Mouse (Mus musculus) right cerebral cortex, postnatal 36 days (tissue): ENCODE results near the gene Cd80.
"Not testable (repeated sequence)": the region's sequence is repeated elsewhere in the genome, so short reads cannot be mapped to it uniquely, and the experiment has no call there.

ENCODE experiments used
- DNase-seq, 2 experiments: peaks; one replicate each; pipeline ENCODE4 v3.0.0; 2022; ENCODE audit warnings: low spot score in 2 of 2, mixed read lengths in 1 of 2

Cd80 gene

GRCm38 (mm10) chr16:38472507-38472873 is 17.1 kb downstream of the Cd80 start:
- no peak for DNase-seq

- no peak for DNase-seq
Measured at GRCm38 (mm10) chr16:38473661-38474060, 18.3 kb downstream of the Cd80 start.

DNA sequence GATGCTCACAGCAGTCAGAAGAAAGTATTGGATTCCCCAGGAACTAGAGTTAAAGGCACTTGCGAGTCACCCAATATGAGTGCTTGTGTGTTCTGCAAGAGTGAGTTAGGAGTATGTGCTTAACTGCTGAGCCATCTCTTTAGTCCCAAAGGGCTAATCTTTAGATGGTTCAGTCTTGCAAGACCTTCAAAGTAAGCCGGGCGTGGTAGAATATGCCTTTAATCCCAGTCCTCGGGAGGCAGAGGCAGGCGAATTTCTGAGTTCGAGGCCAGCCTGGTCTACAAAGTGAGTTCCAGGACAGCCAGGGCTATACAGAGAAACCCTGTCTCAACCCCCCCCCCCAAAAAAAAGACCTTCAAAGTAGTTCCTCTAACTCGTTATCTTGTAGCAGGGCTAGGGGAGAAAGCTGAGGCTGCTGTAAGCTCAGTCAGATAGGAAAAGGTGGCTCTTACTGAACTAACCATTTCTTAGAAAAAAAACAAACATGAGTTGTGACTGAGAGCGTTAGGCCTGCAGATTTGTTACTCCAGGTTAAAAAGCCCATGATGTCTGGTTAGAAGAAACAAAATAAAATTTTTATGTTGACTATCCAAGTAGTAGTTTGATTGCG is 19.4 kb downstream of the Cd80 start:
- no peak for DNase-seq

GRCm38 (mm10) chr16:38475681-38476311 is 20.4 kb downstream of the Cd80 start:
- no peak for DNase-seq

- DNase-seq: peak in 1 of 2 experiments; percentile 28
Measured at GRCm38 (mm10) chr16:38476312-38477240, 21.2 kb downstream of the Cd80 start.

DNA sequence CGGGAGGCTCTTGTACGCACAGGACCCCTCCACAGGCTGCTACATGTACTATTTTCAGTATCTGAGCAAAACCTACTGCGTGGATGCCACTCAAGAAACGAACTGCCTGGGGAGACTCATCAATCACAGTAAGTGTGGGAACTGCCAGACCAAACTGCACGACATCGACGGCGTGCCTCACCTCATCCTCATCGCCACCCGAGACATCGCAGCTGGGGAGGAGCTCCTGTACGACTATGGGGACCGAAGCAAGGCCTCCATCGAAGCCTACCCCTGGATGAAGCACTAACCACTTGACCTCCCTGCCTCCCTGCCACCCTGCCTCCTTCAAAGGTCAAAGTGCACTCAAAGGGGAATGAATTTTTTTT is 21.9 kb downstream of the Cd80 start:
- DNase-seq: not testable (repeated sequence)

DNA sequence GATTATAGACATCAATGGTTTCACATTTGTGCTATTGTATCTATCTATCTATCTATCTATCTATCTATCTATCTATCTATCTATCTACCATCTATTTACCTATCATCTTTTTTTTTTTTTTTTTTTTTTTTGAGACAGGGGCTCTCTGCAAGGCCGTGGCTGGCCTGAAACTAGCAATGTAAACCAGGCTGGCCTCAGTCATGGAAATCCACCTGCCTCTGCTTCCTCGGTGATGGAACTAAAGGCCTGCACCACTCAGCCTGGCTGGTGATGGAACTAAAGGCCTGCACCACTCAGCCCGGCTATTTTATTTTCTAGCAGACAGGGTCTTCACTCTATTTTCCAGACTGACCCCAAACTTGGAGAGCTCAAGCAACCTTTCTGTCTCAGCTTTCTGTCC is 22.9 kb downstream of the Cd80 start:
- DNase-seq: no peak

GRCm38 (mm10) chr16:38481327-38481726 is 26.0 kb downstream of the Cd80 start:
- no peak for DNase-seq

- DNase-seq: no peak
Measured at GRCm38 (mm10) chr16:38482780-38483562, 27.6 kb downstream of the Cd80 start.

DNA sequence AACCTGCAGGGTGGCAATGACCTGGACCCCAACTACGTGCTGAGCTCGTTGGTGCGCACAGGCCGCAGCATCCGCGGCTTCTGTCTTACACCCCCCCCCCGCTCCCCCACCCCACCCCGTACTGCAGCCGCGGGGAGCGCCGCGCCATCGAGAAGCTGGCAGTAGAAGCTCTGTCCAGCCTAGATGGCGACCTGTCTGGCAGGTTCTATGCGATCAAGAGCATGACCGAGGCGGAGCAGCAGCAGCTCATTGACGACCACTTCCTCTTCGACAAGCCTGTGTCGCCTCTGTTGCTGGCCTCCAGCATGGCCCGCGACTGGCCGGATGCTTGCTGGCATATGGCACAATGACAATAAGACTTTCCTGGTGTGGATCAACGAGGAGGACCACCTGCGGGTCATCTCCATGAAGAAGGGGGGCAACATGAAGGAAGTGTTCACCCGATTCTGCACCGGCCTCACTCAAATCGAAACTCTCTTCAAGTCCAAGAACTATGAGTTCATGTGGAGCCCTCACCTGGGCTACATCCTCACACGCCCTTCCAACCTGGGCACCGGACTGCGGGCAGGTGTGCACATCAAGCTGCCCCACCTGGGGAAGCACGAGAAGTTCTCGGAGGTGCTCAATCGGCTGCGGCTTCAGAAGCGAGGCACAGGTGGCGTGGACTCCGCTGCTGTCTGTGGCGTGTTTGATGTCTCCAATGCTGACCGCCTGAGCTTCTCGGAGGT is 28.4 kb downstream of the Cd80 start:
- DNase-seq: no peak

- no peak for DNase-seq
Measured at GRCm38 (mm10) chr16:38492551-38492950, 37.2 kb downstream of the Cd80 start.

DNA sequence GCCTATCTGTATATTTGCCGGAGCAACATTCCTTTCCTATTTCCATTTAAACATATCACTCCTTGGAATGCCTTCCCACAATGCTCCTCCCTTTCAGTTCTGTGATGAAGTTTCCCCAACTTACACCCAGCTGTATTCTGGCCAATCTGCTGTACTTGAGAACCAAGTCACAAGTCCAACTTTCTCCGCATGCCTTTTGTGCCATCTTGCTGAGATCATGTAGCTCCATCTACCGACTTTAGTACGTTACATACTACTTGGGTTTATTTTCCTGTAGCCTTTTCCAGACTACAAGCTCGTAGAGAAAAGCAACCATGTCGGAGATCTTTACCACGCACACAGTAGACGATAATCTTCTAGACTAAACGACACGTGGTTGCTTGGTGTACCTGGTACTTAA is 38.5 kb downstream of the Cd80 start:
- no peak for DNase-seq

GRCm38 (mm10) chr16:38496604-38497140 is 41.3 kb downstream of the Cd80 start:
- DNase-seq: no peak

DNA sequence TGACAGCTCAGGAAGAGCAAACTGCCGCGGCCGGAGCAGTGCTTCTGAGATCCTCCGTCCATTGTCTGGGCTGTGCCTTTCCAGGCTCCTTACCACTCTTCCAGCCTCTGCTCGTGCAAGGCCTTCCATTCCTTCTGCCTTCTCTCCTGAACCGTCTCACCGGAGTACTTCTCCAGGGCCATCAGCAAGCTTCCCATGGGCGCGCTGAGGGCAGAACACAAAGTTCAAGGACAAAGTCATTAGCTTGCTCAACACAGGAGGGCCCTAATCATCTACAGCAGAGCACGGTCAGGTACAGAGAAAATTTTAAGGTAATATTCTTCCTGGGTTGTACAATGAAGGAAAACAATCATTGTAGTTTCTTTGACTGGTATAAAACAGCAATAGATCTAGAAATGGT is 47.1 kb downstream of the Cd80 start:
- no peak for DNase-seq

GRCm38 (mm10) chr16:38503528-38503927 is 48.2 kb downstream of the Cd80 start:
- no peak for DNase-seq

GRCm38 (mm10) chr16:38506041-38506634 is 50.8 kb downstream of the Cd80 start:
- peak; percentile 43 to 54 for DNase-seq

GRCm38 (mm10) chr16:38510846-38511245 is 55.5 kb downstream of the Cd80 start:
- no peak for DNase-seq

DNA sequence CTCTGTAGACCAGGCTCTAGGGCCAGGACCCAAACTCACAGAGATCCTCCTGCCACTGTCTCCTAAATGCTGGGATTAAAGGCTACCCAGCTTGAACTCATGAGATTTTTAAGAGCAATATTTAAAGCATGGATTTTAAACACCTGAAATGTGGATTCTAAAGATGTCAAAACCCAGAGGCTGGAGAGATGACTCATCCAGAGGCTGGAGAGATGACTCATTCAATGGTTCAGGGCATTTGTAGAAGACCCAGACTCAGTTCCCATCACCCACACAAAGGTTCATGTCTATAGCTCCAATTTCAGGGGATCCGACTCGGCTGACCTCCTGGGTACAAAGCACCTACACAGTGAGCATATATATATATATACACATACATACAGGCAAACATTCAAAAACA is 63.8 kb downstream of the Cd80 start:
- DNase-seq: no peak

DNA sequence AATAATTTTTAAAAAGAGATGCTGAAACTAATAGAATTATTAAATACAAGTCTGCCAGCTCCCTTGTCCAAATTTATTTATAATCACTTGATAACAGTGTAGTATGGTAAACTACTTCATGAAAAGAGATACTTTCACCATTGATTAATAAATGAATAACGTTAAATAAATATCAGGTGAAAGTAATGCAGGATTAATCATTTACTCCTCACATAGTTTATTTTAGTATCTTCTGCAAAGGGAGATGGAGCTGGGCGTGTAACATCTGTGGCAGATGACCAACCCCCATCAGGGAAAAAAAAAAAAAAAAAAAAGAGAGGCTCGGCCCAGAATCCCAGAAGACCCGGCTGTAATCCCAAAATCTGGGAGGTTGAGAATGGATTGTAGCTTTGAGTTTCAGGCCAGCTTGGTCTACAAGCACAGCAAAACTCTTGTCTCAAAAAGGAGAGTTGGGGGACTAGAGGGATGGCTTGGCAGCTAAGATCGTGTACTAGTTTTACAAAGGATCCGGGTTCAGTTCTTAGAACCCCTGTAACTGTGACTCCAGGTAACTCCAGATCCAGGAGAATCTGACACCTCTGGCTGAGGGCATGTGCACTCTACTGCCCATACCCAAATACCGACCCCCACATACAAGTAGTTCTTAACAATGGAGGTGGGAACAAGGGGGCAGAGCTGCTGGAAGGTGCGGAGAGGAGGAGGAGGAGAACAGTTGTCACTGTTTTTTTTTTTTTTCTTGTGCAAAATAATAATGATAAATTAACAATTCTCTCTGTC is 66.0 kb downstream of the Cd80 start:
- DNase-seq: no peak
